Mouse (Mus musculus): ENCODE results near the gene Tcstv1. TPM values are rescaled to one million over a fixed set of nuclear protein-coding genes. Genes with fewer than 3 reads are reported as not detected.
"Not testable (repeated sequence)": the region's sequence is repeated elsewhere in the genome, so short reads cannot be mapped to it uniquely, and the experiment has no call there.

Gene Tcstv1
- polyA plus RNA-seq (2012; rRNA removed) (not detected in 2 replicates), polyA plus RNA-seq (2014; fragmentation: Nextera tagmentation; extraction: Ambion mirVana) (not detected in 2 replicates)

- WGBS = 85% methylated on average over 3 of the region's 3 CpGs
- not testable (repeated sequence) for H3K36me3 ChIP-seq (ENCODE audit: control insufficient read depth, insufficient read depth, low read length); ATAC-seq (ENCODE audit: low FRiP score, low read depth)
Observed at GRCm38 (mm10) chr13:119894685-119895084, at the start of gene Tcstv1. TSS of gene Tcstv1 (minus strand) at chr13:119894785.

GRCm38 (mm10) chr13:119929172-119929571, 34.6 kb upstream of the Tcstv1 start, which contains the start of gene Gm21761:
TSS of gene Gm21761 (minus strand) at chr13:119929272.
- ATAC-seq (ENCODE audit: low FRiP score, low read depth); H3K27me3 ChIP-seq (ENCODE audit: control insufficient read depth, insufficient read depth, low read length): not testable (repeated sequence)
- WGBS = no CpG with 5 or more reads among the region's 5 CpGs

More at GRCm38 (mm10) chr13:119894685-119895084, at the start of gene Tcstv1:
- not testable (repeated sequence) for H3K27me3 ChIP-seq (ENCODE audit: control insufficient read depth, insufficient read depth, low read length); H3K27ac ChIP-seq (replicated peaks; ENCODE audit: low read depth, low read length); H3K9me3 ChIP-seq (ENCODE audit: control insufficient read depth, low read length); H3K4me3 ChIP-seq (replicated peaks; ENCODE audit: low read length); H3K9ac ChIP-seq (ENCODE audit: low read depth, low read length, severe bottlenecking); H3K4me2 ChIP-seq (replicated peaks; ENCODE audit: low read depth, low read length, severe bottlenecking); H3K4me1 ChIP-seq (ENCODE audit: control insufficient read depth, insufficient read depth, low read length); DNase-seq (ENCODE audit: low spot score)

GRCm38 (mm10) chr13:119924597-119925340, 30.2 kb upstream of the Tcstv1 start:
- H3K9ac ChIP-seq (ENCODE audit: low read depth, low read length, severe bottlenecking); H3K36me3 ChIP-seq (ENCODE audit: control insufficient read depth, insufficient read depth, low read length); H3K4me2 ChIP-seq (replicated peaks; ENCODE audit: low read depth, low read length, severe bottlenecking); H3K4me3 ChIP-seq (replicated peaks; ENCODE audit: low read length); DNase-seq (ENCODE audit: low spot score); H3K27ac ChIP-seq (replicated peaks; ENCODE audit: low read depth, low read length); H3K9me3 ChIP-seq (ENCODE audit: control insufficient read depth, low read length); ATAC-seq (ENCODE audit: low FRiP score, low read depth); H3K4me1 ChIP-seq (ENCODE audit: control insufficient read depth, insufficient read depth, low read length); H3K27me3 ChIP-seq (ENCODE audit: control insufficient read depth, insufficient read depth, low read length): not testable (repeated sequence)
- 43% methylated on average over 2 of the region's 3 CpGs for WGBS

More at GRCm38 (mm10) chr13:119929172-119929571, 34.6 kb upstream of the Tcstv1 start, which contains the start of gene Gm21761:
- not testable (repeated sequence) for H3K36me3 ChIP-seq (ENCODE audit: control insufficient read depth, insufficient read depth, low read length); H3K4me1 ChIP-seq (ENCODE audit: control insufficient read depth, insufficient read depth, low read length); H3K4me3 ChIP-seq (replicated peaks; ENCODE audit: low read length); H3K27ac ChIP-seq (replicated peaks; ENCODE audit: low read depth, low read length); H3K9ac ChIP-seq (ENCODE audit: low read depth, low read length, severe bottlenecking); H3K9me3 ChIP-seq (ENCODE audit: control insufficient read depth, low read length); H3K4me2 ChIP-seq (replicated peaks; ENCODE audit: low read depth, low read length, severe bottlenecking); DNase-seq (ENCODE audit: low spot score)

- H3K36me3 ChIP-seq (ENCODE audit: control insufficient read depth, insufficient read depth, low read length); H3K4me3 ChIP-seq (replicated peaks; ENCODE audit: low read length); ATAC-seq (ENCODE audit: low FRiP score, low read depth); H3K9ac ChIP-seq (ENCODE audit: low read depth, low read length, severe bottlenecking); H3K27ac ChIP-seq (replicated peaks; ENCODE audit: low read depth, low read length); H3K27me3 ChIP-seq (ENCODE audit: control insufficient read depth, insufficient read depth, low read length); H3K4me1 ChIP-seq (ENCODE audit: control insufficient read depth, insufficient read depth, low read length); H3K4me2 ChIP-seq (replicated peaks; ENCODE audit: low read depth, low read length, severe bottlenecking); H3K9me3 ChIP-seq (ENCODE audit: control insufficient read depth, low read length); DNase-seq (ENCODE audit: low spot score): not testable (repeated sequence)
- WGBS = 72% methylated on average over 4 of the region's 5 CpGs
Observed at GRCm38 (mm10) chr13:119916966-119917722, 22.6 kb upstream of the Tcstv1 start.

GRCm38 (mm10) chr13:119916449-119916848, 21.9 kb upstream of the Tcstv1 start:
- not testable (repeated sequence) for H3K27me3 ChIP-seq (ENCODE audit: control insufficient read depth, insufficient read depth, low read length); H3K27ac ChIP-seq (replicated peaks; ENCODE audit: low read depth, low read length); H3K9ac ChIP-seq (ENCODE audit: low read depth, low read length, severe bottlenecking); DNase-seq (ENCODE audit: low spot score); H3K9me3 ChIP-seq (ENCODE audit: control insufficient read depth, low read length); H3K4me1 ChIP-seq (ENCODE audit: control insufficient read depth, insufficient read depth, low read length); H3K4me2 ChIP-seq (replicated peaks; ENCODE audit: low read depth, low read length, severe bottlenecking); H3K36me3 ChIP-seq (ENCODE audit: control insufficient read depth, insufficient read depth, low read length); ATAC-seq (ENCODE audit: low FRiP score, low read depth); H3K4me3 ChIP-seq (replicated peaks; ENCODE audit: low read length)
- 67% methylated on average over 2 of the region's 2 CpGs for WGBS

GRCm38 (mm10) chr13:119898549-119898948, 4.0 kb upstream of the Tcstv1 start:
- not testable (repeated sequence) for DNase-seq (ENCODE audit: low spot score); H3K9ac ChIP-seq (ENCODE audit: low read depth, low read length, severe bottlenecking); ATAC-seq (ENCODE audit: low FRiP score, low read depth); H3K27ac ChIP-seq (replicated peaks; ENCODE audit: low read depth, low read length); H3K27me3 ChIP-seq (ENCODE audit: control insufficient read depth, insufficient read depth, low read length); H3K4me3 ChIP-seq (replicated peaks; ENCODE audit: low read length); H3K4me1 ChIP-seq (ENCODE audit: control insufficient read depth, insufficient read depth, low read length); H3K36me3 ChIP-seq (ENCODE audit: control insufficient read depth, insufficient read depth, low read length); H3K4me2 ChIP-seq (replicated peaks; ENCODE audit: low read depth, low read length, severe bottlenecking); H3K9me3 ChIP-seq (ENCODE audit: control insufficient read depth, low read length)
- 61% methylated on average over 4 of the region's 5 CpGs for WGBS

- not testable (repeated sequence) for H3K9me3 ChIP-seq (ENCODE audit: control insufficient read depth, low read length); H3K4me1 ChIP-seq (ENCODE audit: control insufficient read depth, insufficient read depth, low read length); DNase-seq (ENCODE audit: low spot score); H3K27ac ChIP-seq (replicated peaks; ENCODE audit: low read depth, low read length); H3K4me2 ChIP-seq (replicated peaks; ENCODE audit: low read depth, low read length, severe bottlenecking); H3K27me3 ChIP-seq (ENCODE audit: control insufficient read depth, insufficient read depth, low read length); H3K9ac ChIP-seq (ENCODE audit: low read depth, low read length, severe bottlenecking); H3K4me3 ChIP-seq (replicated peaks; ENCODE audit: low read length); ATAC-seq (ENCODE audit: low FRiP score, low read depth); H3K36me3 ChIP-seq (ENCODE audit: control insufficient read depth, insufficient read depth, low read length)
- 36% methylated on average over 4 of the region's 4 CpGs for WGBS
Observed at GRCm38 (mm10) chr13:119886896-119887295, 7.7 kb downstream of the Tcstv1 start.

Data from limb, embryonic 14.5 days (tissue).